Mouse (Mus musculus) liver, embryonic 14.5 days (tissue): ENCODE measurements around the gene Mpnd.

Experiments
- CTCF ChIP-seq: IDR thresholded peaks from 2 replicates; pipeline ENCODE4 v1.5.1; 2016; ENCODE audit warnings: antibody characterized with exemption, low read depth, control low read depth
- EP300 ChIP-seq: IDR thresholded peaks from 2 replicates; pipeline ENCODE4 v1.6.1; 2016; ENCODE audit warnings: antibody characterized with exemption, low read depth

- TF ChIP-seq CTCF (no peak), EP300 (no peak)
Measured at GRCm38 (mm10) chr17:55961631-55962030, 43.9 kb upstream of the Mpnd start.
